Mouse (Mus musculus) kidney, embryonic 15.5 days (tissue): ENCODE measurements at regions not wholly inside any gene's neighbourhood (a gene's known extent, or its start where the extent isn't known, plus 50 kb on each side); places are given as distances from the start of the nearest gene placed in this dataset.

Experiments
- ATAC-seq: fragments of 200-750 bp; cut with Nextera tagmentation; replicated peaks from 2 replicates; pipeline ENCODE4 v1.8.0; 2017; ENCODE audit warnings: moderate TSS enrichment; ENCODE audit not compliant: low FRiP score
- H3K27ac ChIP-seq: fragments of 300-500 bp; sonication (generic); 2 replicates; pipeline ENCODE4 v1.5.1; 2015; ENCODE audit warnings: mild to moderate bottlenecking, inconsistent platforms
- H3K27me3 ChIP-seq: fragments of 300-500 bp; sonication (generic); 2 replicates; pipeline ENCODE4 v1.6.1; 2015; ENCODE audit warnings: inconsistent platforms
- H3K36me3 ChIP-seq: fragments of 300-500 bp; sonication (generic); 2 replicates; pipeline ENCODE4 v1.6.1; 2015; ENCODE audit warnings: inconsistent platforms
- H3K4me1 ChIP-seq: fragments of 300-500 bp; sonication (generic); 2 replicates; pipeline ENCODE4 v1.6.1; 2015; ENCODE audit warnings: inconsistent platforms
- H3K4me2 ChIP-seq: fragments of 300-500 bp; sonication (generic); 2 replicates; pipeline ENCODE4 v1.6.1; 2015; ENCODE audit warnings: moderate library complexity, mild to moderate bottlenecking, inconsistent platforms
- H3K4me3 ChIP-seq: fragments of 300-500 bp; sonication (generic); replicated peaks from 2 replicates; pipeline ENCODE4 v1.5.1; 2015; ENCODE audit warnings: mild to moderate bottlenecking, inconsistent platforms
- H3K9ac ChIP-seq: fragments of 300-500 bp; sonication (generic); 2 replicates; pipeline ENCODE4 v1.6.1; 2015; ENCODE audit warnings: mild to moderate bottlenecking, inconsistent platforms
- H3K9me3 ChIP-seq: fragments of 300-500 bp; sonication (generic); replicated peaks from 2 replicates; pipeline ENCODE4 v1.6.1; 2016; ENCODE audit warnings: inconsistent platforms
- WGBS: fragments of 180-500 bp; shearing (Covaris S2); methylation state at CpG from one replicate; pipeline ENCODE4 v1.1.7; 2015; ENCODE audit warnings: mixed read lengths; 5-methylcytosine and 5-hydroxymethylcytosine counted together

GRCm38 (mm10) chr14:98937933-98938332 lies 56.2 kb downstream of the Rpl36a-ps1 start:
- Histone ChIP-seq H3K4me3 (no peak overlapping the region), H3K27me3 (no peaks in the 10 kb centered on the region), H3K27ac (no peak overlapping the region), H3K4me1 (no peaks in the 10 kb centered on the region), H3K9ac (no peak overlapping the region), H3K4me2 (no peak overlapping the region), H3K36me3 (no peaks in the 10 kb centered on the region), H3K9me3 (no peaks in the 10 kb centered on the region)
- no peak for ATAC-seq
- 66% methylated on average over 1 of the region's 1 CpGs for WGBS

GRCm38 (mm10) chr14:98937373-98937772 lies 56.7 kb downstream of the Rpl36a-ps1 start:
- H3K4me2 ChIP-seq = no peak overlapping the region
- no peaks in the 10 kb centered on the region for H3K4me1 ChIP-seq
- no peak overlapping the region for H3K9ac ChIP-seq
- no peak overlapping the region for H3K27ac ChIP-seq
- 83% methylated on average over 2 of the region's 2 CpGs for WGBS
- ATAC-seq = no peak
- H3K9me3 ChIP-seq = no peaks in the 10 kb centered on the region
- H3K36me3 ChIP-seq = no peaks in the 10 kb centered on the region
- no peaks in the 10 kb centered on the region for H3K27me3 ChIP-seq
- no peak overlapping the region for H3K4me3 ChIP-seq

- WGBS = 15% methylated on average over 3 of the region's 3 CpGs
- H3K9me3 ChIP-seq = no peaks in the 10 kb centered on the region
- no peaks in the 10 kb centered on the region for H3K4me1 ChIP-seq
- no peak overlapping the region for H3K4me2 ChIP-seq
- H3K27me3 ChIP-seq = no peaks in the 10 kb centered on the region
- no peak overlapping the region for H3K9ac ChIP-seq
- no peak for ATAC-seq
- no peaks in the 10 kb centered on the region for H3K36me3 ChIP-seq
- no peak overlapping the region for H3K4me3 ChIP-seq
- no peak overlapping the region for H3K27ac ChIP-seq
These were observed 60.7 kb downstream of the Rpl36a-ps1 start for GRCm38 (mm10) chr14:98933371-98933916.

GRCm38 (mm10) chr14:98929276-98929675 lies 64.8 kb downstream of the Rpl36a-ps1 start:
- ATAC-seq = no peak
- no peaks in the 10 kb centered on the region for H3K36me3 ChIP-seq
- H3K9me3 ChIP-seq = no peaks in the 10 kb centered on the region
- no peak overlapping the region for H3K27ac ChIP-seq
- no peaks in the 10 kb centered on the region for H3K4me1 ChIP-seq
- no peak overlapping the region for H3K4me2 ChIP-seq
- H3K4me3 ChIP-seq = no peak overlapping the region
- no peak overlapping the region for H3K9ac ChIP-seq
- WGBS = 74% methylated on average over 2 of the region's 2 CpGs
- H3K27me3 ChIP-seq = no peaks in the 10 kb centered on the region

- H3K4me1 ChIP-seq = no peaks in the 10 kb centered on the region
- no peak for ATAC-seq
- H3K27me3 ChIP-seq = no peaks in the 10 kb centered on the region
- H3K4me2 ChIP-seq = no peak overlapping the region
- H3K9ac ChIP-seq = no peak overlapping the region
- WGBS = 79% methylated on average over 5 of the region's 5 CpGs
- no peak overlapping the region for H3K27ac ChIP-seq
- H3K4me3 ChIP-seq = no peak overlapping the region
- no peaks in the 10 kb centered on the region for H3K9me3 ChIP-seq
- H3K36me3 ChIP-seq = no peaks in the 10 kb centered on the region
These were observed 85.9 kb downstream of the Rpl36a-ps1 start for GRCm38 (mm10) chr14:98908234-98908633.

- Histone ChIP-seq H3K4me1 (no peaks in the 10 kb centered on the region), H3K9ac (no peak overlapping the region), H3K36me3 (no peaks in the 10 kb centered on the region), H3K4me3 (no peak overlapping the region), H3K27me3 (no peaks in the 10 kb centered on the region), H3K4me2 (no peak overlapping the region), H3K27ac (no peak overlapping the region), H3K9me3 (no peaks in the 10 kb centered on the region)
- 42% methylated on average over 4 of the region's 4 CpGs for WGBS
- ATAC-seq = peak; percentile 46; the same call in 1 of the 2 replicates
These were observed 95.2 kb downstream of the Rpl36a-ps1 start for GRCm38 (mm10) chr14:98898876-98899275.

GRCm38 (mm10) chr14:98897390-98897789 lies 96.7 kb downstream of the Rpl36a-ps1 start:
- no peak for ATAC-seq
- Histone ChIP-seq H3K4me2 (no peak overlapping the region), H3K36me3 (no peaks in the 10 kb centered on the region), H3K27ac (no peak overlapping the region), H3K27me3 (no peaks in the 10 kb centered on the region), H3K4me3 (no peak overlapping the region), H3K9me3 (no peaks in the 10 kb centered on the region), H3K9ac (no peak overlapping the region), H3K4me1 (no peaks in the 10 kb centered on the region)
- WGBS = 86% methylated on average over 1 of the region's 1 CpGs

GRCm38 (mm10) chr14:98895933-98896332 lies 98.2 kb downstream of the Rpl36a-ps1 start:
- Histone ChIP-seq H3K4me3 (no peak overlapping the region), H3K4me1 (no peaks in the 10 kb centered on the region), H3K9ac (no peak overlapping the region), H3K27me3 (no peaks in the 10 kb centered on the region), H3K36me3 (no peaks in the 10 kb centered on the region), H3K9me3 (no peaks in the 10 kb centered on the region), H3K4me2 (no peak overlapping the region), H3K27ac (no peak overlapping the region)
- ATAC-seq = no peak
- 82% methylated on average over 1 of the region's 1 CpGs for WGBS

- WGBS = 64% methylated on average over 3 of the region's 3 CpGs
- peaks cover 6% of the 10 kb centered on the region; the same call in 1 of the 2 replicates for H3K4me1 ChIP-seq
- H3K4me3 ChIP-seq = no peak overlapping the region
- no peak overlapping the region for H3K27ac ChIP-seq
- H3K4me2 ChIP-seq = no peak overlapping the region
- no peaks in the 10 kb centered on the region for H3K36me3 ChIP-seq
- H3K9ac ChIP-seq = no peak overlapping the region
- H3K9me3 ChIP-seq = no peaks in the 10 kb centered on the region
- no peak for ATAC-seq
- no peaks in the 10 kb centered on the region for H3K27me3 ChIP-seq
These were observed 101.4 kb downstream of the Rpl36a-ps1 start for GRCm38 (mm10) chr14:98892670-98893069.

GRCm38 (mm10) chr14:98891252-98891947 lies 102.7 kb downstream of the Rpl36a-ps1 start:
- Histone ChIP-seq H3K27ac (no peak overlapping the region), H3K27me3 (no peaks in the 10 kb centered on the region), H3K9ac (no peak overlapping the region), H3K4me1 (peaks cover 6% of the 10 kb centered on the region; the same call in 1 of the 2 replicates), H3K9me3 (no peaks in the 10 kb centered on the region), H3K4me3 (no peak overlapping the region), H3K36me3 (no peaks in the 10 kb centered on the region), H3K4me2 (no peak overlapping the region)
- WGBS = 78% methylated on average over 5 of the region's 5 CpGs
- ATAC-seq = no peak

- Histone ChIP-seq H3K4me3 (no peak overlapping the region), H3K4me1 (peaks cover 6% of the 10 kb centered on the region; the same call in 1 of the 2 replicates), H3K27ac (no peak overlapping the region), H3K9ac (no peak overlapping the region), H3K27me3 (no peaks in the 10 kb centered on the region), H3K36me3 (no peaks in the 10 kb centered on the region), H3K9me3 (no peaks in the 10 kb centered on the region), H3K4me2 (no peak overlapping the region)
- no peak for ATAC-seq
- 59% methylated on average over 2 of the region's 2 CpGs for WGBS
These were observed 106.5 kb downstream of the Rpl36a-ps1 start for GRCm38 (mm10) chr14:98887588-98887987.

GRCm38 (mm10) chr14:98886982-98887381 lies 107.1 kb downstream of the Rpl36a-ps1 start:
- no peak; the same call in 1 of the 2 replicates for ATAC-seq
- no peak overlapping the region for H3K27ac ChIP-seq
- peaks cover 6% of the 10 kb centered on the region; the same call in 1 of the 2 replicates for H3K4me1 ChIP-seq
- no peak overlapping the region for H3K4me3 ChIP-seq
- H3K9ac ChIP-seq = no peak overlapping the region
- no peaks in the 10 kb centered on the region for H3K9me3 ChIP-seq
- no peaks in the 10 kb centered on the region for H3K36me3 ChIP-seq
- no peak overlapping the region for H3K4me2 ChIP-seq
- WGBS = 10% methylated on average over 1 of the region's 1 CpGs
- no peaks in the 10 kb centered on the region for H3K27me3 ChIP-seq

- H3K4me1 ChIP-seq = no peaks in the 10 kb centered on the region
- no peak overlapping the region for H3K4me2 ChIP-seq
- H3K27me3 ChIP-seq = no peaks in the 10 kb centered on the region
- H3K36me3 ChIP-seq = no peaks in the 10 kb centered on the region
- 89% methylated on average over 10 of the region's 10 CpGs for WGBS
- no peak overlapping the region for H3K4me3 ChIP-seq
- no peak for ATAC-seq
- H3K9ac ChIP-seq = no peak overlapping the region
- no peak overlapping the region for H3K27ac ChIP-seq
- no peaks in the 10 kb centered on the region for H3K9me3 ChIP-seq
These were observed 111.5 kb downstream of the Rpl36a-ps1 start for GRCm38 (mm10) chr14:98882586-98882985.
